Mouse (Mus musculus) inflammation-experienced regulatory T-cells, adult 6 months (primary cell): Measurements from ENCODE around the gene Hook1. TPM values are rescaled to one million over a fixed set of nuclear protein-coding genes. Genes with fewer than 3 reads are reported as not detected.

ENCODE experiments used
- polyA plus RNA-seq, 3 experiments: library from polyadenylated mRNA; unstranded; fragments of 100-300 nt; shearing (Covaris generic); gene quantifications; one replicate each; pipeline ENCODE4 v1.2.1; 2017

The Hook1 gene
- polyA plus RNA-seq, 3 experiments from 2014 or later = 6.3 to 10.2 (median 8.2) TPM

Other genes starting within 250 kb of the Hook1 start
- not detected for gene Cyp2j13, start 110.3 kb downstream of the Hook1 start, polyA plus RNA-seq
- not detected for gene Cyp2j12, start 173.9 kb downstream of the Hook1 start, polyA plus RNA-seq